Mouse (Mus musculus): ENCODE data around the gene Vmn1r85.
A peak's percentile ranks its signal among the peaks of the same experiment; 100 is the strongest.

Vmn1r85 gene

GRCm38 (mm10) chr7:13037901-13038555 is 56.9 kb downstream of the Vmn1r85 start, which contains the start of gene Ube2m:
Gene Ube2m (minus strand): TSS chr7:13038275.
- DNase-seq, result peak; percentile 97 to 100

GRCm38 (mm10) chr7:13037366-13037765 is 57.6 kb downstream of the Vmn1r85 start:
- DNase-seq, result no peak

GRCm38 (mm10) chr7:13036806-13037205 is 58.2 kb downstream of the Vmn1r85 start:
- peak in 1 of 2 experiments; percentile 15 for DNase-seq

DNA sequence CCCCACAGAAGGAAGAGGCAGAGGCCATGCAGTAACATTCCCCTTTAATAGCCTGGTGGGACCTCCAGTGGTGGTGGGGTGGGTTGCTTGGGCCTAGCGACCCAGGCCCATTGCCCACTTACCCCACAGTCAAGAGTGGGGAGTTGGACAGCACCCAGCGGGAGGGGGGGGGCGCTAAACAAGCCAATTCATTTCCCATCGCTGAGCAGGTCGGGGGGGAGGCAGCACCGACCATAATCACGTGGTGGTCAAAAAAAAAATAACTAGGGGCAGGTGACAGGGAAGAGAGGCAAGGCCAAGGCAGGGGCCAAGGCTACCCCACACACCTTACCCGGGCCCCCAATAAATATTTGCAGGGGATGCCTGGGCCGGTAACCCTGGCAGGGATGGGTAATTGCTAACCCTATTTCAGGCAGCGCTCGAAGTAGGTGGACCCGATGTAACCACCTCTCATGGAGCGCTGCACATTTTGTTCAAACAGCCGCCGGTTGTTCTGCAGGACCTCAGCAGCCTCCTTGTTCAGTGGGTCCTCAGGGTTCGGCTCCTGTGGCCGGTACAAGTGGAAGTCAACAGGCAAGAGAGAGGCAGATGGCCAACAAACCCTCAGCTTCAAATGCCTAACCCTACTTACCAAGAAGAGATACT is 59.6 kb downstream of the Vmn1r85 start:
- DNase-seq, result peak in 1 of 2 experiments; percentile 58

DNA sequence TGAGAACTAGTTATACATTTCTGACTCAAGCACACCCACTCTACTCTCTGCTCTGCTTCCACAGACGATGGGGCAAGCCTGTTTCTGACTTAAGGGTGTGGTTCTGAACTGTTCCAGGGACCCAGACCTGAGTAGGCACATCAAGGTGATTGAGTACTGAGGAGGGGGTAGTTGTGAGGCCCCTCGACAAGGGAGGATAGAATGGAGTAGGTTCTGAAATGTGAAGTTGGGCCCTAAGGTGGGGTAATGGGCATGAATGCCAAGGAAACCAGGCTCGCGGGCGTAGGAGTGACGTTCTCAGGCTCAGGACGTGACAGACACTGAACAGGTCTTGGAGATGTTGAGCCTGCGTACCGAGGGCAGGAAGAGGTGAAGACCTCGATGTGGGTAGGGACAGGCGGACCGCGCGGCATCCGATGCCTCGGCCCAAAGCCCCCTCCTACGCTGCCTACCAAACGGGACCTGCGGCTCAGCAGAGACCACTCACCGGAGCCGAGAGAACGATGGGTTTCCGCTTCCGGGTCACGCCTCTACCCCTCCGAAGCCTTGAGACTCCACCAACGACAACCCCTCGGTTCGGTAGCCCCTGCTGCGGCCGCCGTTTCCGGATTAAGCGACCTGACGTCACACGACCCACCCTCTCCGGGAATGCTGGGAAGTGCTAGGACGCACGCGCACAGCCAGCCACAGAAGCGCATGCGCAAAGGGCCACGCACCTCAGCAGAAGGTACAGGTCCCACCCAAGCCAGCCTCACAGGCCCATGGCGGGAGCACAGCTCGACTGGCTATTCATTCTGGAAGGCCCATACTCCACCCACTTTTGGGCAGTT is 60.6 kb downstream of the Vmn1r85 start, which contains the start of gene Chmp2a:
Gene Chmp2a, minus strand, starts transcription at position 660 of the 830 bp plus-strand sequence.
- DNase-seq, result peak; percentile 97 to 98

DNA sequence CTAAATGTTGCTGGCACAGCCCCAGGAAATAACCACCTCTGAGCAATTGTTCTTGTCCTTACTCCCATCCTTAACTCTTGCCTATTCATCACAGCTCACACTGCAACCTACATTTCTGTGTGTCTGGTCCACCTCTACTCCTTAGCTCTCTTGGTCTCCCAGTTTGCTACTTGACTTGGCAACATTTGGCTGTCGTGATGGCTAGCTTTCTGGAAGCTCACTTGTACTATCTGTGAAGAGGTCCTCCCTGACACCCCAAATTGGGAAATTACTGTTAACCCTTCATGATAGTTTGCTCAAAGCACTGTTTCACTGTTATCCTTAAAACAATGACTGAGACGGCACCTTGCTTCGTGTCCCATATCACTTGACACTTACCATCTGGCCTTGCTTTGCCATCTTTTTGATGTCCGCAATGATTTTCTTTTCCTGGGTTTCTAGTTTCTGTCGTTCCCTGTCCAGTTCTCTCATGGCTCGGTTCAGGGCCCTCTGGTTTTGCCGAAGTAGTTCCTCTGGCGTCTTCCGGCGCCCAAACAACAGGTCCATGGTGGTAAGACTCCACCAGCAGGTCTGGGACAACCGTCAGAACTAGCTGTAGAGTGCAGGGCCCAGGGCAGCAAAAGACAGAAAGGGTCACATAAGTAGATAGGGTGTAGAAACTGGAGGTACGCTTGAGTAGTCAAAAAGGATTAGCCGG is 61.4 kb downstream of the Vmn1r85 start:
- DNase-seq, result peak in 1 of 2 experiments; percentile 28
